In genomic region chr4:136610387-136610856, GRCm38 (mm10) we compare ENCODE assay signal across 24 mouse cellular contexts. TPM values are rescaled to one million over a fixed set of nuclear protein-coding genes. Genes with fewer than 3 reads are reported as not detected.
"Had no signal": no experiment of that assay in that cellular context is flagged by ENCODE, and none has a peak within 500 bp of the region (broad histone marks: within the 10 kb centered on the region; RNA-seq: fewer than 3 reads in every experiment).

TSS of gene Tex46 (plus strand) at chr4:136610437.

- H3K4me1 ChIP-seq: hindbrain, embryonic 15.5 days; liver, embryonic 13.5 days; midbrain, embryonic 12.5 days; midbrain, embryonic 15.5 days; neural tube, embryonic 12.5 days; neural tube, embryonic 15.5 days had no signal

- H3K9me3 ChIP-seq: hindbrain, embryonic 15.5 days; liver, embryonic 13.5 days; lung, embryonic 15.5 days; midbrain, embryonic 12.5 days; midbrain, embryonic 15.5 days; neural tube, embryonic 12.5 days; neural tube, embryonic 15.5 days had no signal

- DNase-seq: kidney, adult 18-20 months; kidney, adult 9 months; kidney, postnatal 14 days; kidney, postnatal 4 days; liver, embryonic 13.5 days; right cerebral cortex, adult 18-20 months; right cerebral cortex, postnatal 14 days; right cerebral cortex, postnatal 4 days; thymus, postnatal 25 days had no signal

- H3K4me3 ChIP-seq: hindbrain, embryonic 15.5 days; liver, embryonic 13.5 days; lung, embryonic 15.5 days; megakaryocyte, embryonic 14.5 days; midbrain, embryonic 12.5 days; midbrain, embryonic 15.5 days; neural tube, embryonic 12.5 days; neural tube, embryonic 15.5 days had no signal

- ATAC-seq: midbrain, embryonic 15.5 days had no signal

- H3K9ac ChIP-seq: hindbrain, embryonic 15.5 days; liver, embryonic 13.5 days; lung, embryonic 15.5 days; midbrain, embryonic 12.5 days; midbrain, embryonic 15.5 days; neural tube, embryonic 12.5 days; neural tube, embryonic 15.5 days had no signal

- H3K27me3 ChIP-seq: hindbrain, embryonic 15.5 days; liver, embryonic 13.5 days; lung, embryonic 15.5 days; midbrain, embryonic 12.5 days; midbrain, embryonic 15.5 days; neural tube, embryonic 12.5 days; neural tube, embryonic 15.5 days had no signal

- H3K4me2 ChIP-seq: hindbrain, embryonic 15.5 days; liver, embryonic 13.5 days; lung, embryonic 15.5 days; midbrain, embryonic 12.5 days; midbrain, embryonic 15.5 days; neural tube, embryonic 12.5 days; neural tube, embryonic 15.5 days had no signal

- H3K36me3 ChIP-seq: hindbrain, embryonic 15.5 days; liver, embryonic 13.5 days; lung, embryonic 15.5 days; midbrain, embryonic 12.5 days; midbrain, embryonic 15.5 days; neural tube, embryonic 12.5 days; neural tube, embryonic 15.5 days had no signal

- H3K27ac ChIP-seq: hindbrain, embryonic 15.5 days; liver, embryonic 13.5 days; lung, embryonic 15.5 days; midbrain, embryonic 12.5 days; midbrain, embryonic 15.5 days; neural tube, embryonic 12.5 days; neural tube, embryonic 15.5 days had no signal

RNA-seq across cellular contexts. Expression of gene Tex46, which starts in this region (rescaled TPM):
- polyA plus RNA-seq: hindbrain, embryonic 15.5 days; intestine, embryonic 14.5 days; kidney, embryonic 16.5 days; limb, embryonic 11.5 days; limb, embryonic 14.5 days; liver, adult 2 months; liver, embryonic 13.5 days; liver, embryonic 16.5 days; lung, embryonic 15.5 days; midbrain, embryonic 12.5 days; midbrain, embryonic 15.5 days; neural tube, embryonic 12.5 days; neural tube, embryonic 15.5 days; stomach, embryonic 14.5 days; thymus, postnatal 0 days had no signal
